Mouse (Mus musculus) neural tube, embryonic 11.5 days (tissue): ENCODE data around the gene Cerk. TPM values are rescaled to one million over a fixed set of nuclear protein-coding genes. Genes with fewer than 3 reads are reported as not detected.
A peak's percentile ranks its signal among the peaks of the same experiment; 100 is the strongest.
"Not testable (repeated sequence)": the region's sequence is repeated elsewhere in the genome, so short reads cannot be mapped to it uniquely, and the experiment has no call there.

Experiments used
- ATAC-seq: fragments of 200-750 bp; cut with Nextera tagmentation; 2 replicates; pipeline ENCODE4 v1.8.0; 2017; ENCODE audit warnings: moderate number of reproducible peaks, mild to moderate bottlenecking, moderate TSS enrichment, moderate library complexity; ENCODE audit not compliant: insufficient read depth, low FRiP score, low TSS enrichment
- DNase-seq: peaks from one replicate; pipeline ENCODE4 v3.0.0-alpha.2; 2015; ENCODE audit warnings: low spot score
- H3K27ac ChIP-seq: fragments of 300-500 bp; sonication (generic); 2 replicates; pipeline ENCODE4 v1.5.1; 2014; ENCODE audit warnings: low read depth, mild to moderate bottlenecking, low read length
- H3K27me3 ChIP-seq: fragments of 300-500 bp; sonication (generic); 2 replicates; pipeline ENCODE4 v1.6.1; 2014; ENCODE audit warnings: mild to moderate bottlenecking, low read length, mixed read lengths; ENCODE audit not compliant: control insufficient read depth, insufficient read depth
- H3K36me3 ChIP-seq: fragments of 300-500 bp; sonication (generic); 2 replicates; pipeline ENCODE4 v1.6.1; 2014; ENCODE audit warnings: mild to moderate bottlenecking, low read length, moderate library complexity, mixed read lengths; ENCODE audit not compliant: control insufficient read depth, insufficient read depth
- H3K4me1 ChIP-seq: fragments of 300-500 bp; sonication (generic); 2 replicates; pipeline ENCODE4 v1.6.1; 2014; ENCODE audit warnings: low read length, mixed read lengths; ENCODE audit not compliant: control insufficient read depth, insufficient read depth
- H3K4me2 ChIP-seq: fragments of 300-500 bp; sonication (generic); 2 replicates; pipeline ENCODE4 v1.6.1; 2014; ENCODE audit warnings: low read depth, mild to moderate bottlenecking, moderate library complexity
- H3K4me3 ChIP-seq: fragments of 300-500 bp; sonication (generic); 2 replicates; pipeline ENCODE4 v1.5.1; 2014; ENCODE audit warnings: low read depth, low read length
- H3K9ac ChIP-seq: fragments of 300-500 bp; sonication (generic); 2 replicates; pipeline ENCODE4 v1.6.1; 2014; ENCODE audit warnings: mild to moderate bottlenecking, low read length
- H3K9me3 ChIP-seq: fragments of 300-500 bp; sonication (generic); 2 replicates; pipeline ENCODE4 v1.6.1; 2016; ENCODE audit warnings: low read length; ENCODE audit not compliant: control insufficient read depth
- WGBS: fragments of 180-500 bp; shearing (Covaris S2); extraction: QIAGEN DNeasy Blood & Tissue Kit; methylation state at CpG from one replicate; pipeline ENCODE4 v1.1.7; 2014; 5-methylcytosine and 5-hydroxymethylcytosine counted together
- polyA plus RNA-seq: library from polyadenylated mRNA; unstranded; fragments of >200 nt; fragmentation: Nextera tagmentation; extraction: Ambion mirVana; gene quantifications from 2 replicates; pipeline ENCODE4 v1.2.1, GENCODE M21; 2014

Cerk gene
- polyA plus RNA-seq, 1 experiment from 2014 or later, result 26.8 TPM

GRCm38 (mm10) chr15:86097871-86098270, 88.1 kb downstream of the Cerk start:
- Histone ChIP-seq H3K4me2 (no peak overlapping the region), H3K9ac (no peak overlapping the region), H3K4me3 (no peak overlapping the region), H3K36me3 (no peaks in the 10 kb centered on the region), H3K27me3 (no peaks in the 10 kb centered on the region), H3K4me1 (no peaks in the 10 kb centered on the region), H3K27ac (no peak overlapping the region), H3K9me3 (no peaks in the 10 kb centered on the region)
- no peak for DNase-seq
- 54% methylated on average over 2 of the region's 2 CpGs for WGBS
- ATAC-seq, result no peak

DNA sequence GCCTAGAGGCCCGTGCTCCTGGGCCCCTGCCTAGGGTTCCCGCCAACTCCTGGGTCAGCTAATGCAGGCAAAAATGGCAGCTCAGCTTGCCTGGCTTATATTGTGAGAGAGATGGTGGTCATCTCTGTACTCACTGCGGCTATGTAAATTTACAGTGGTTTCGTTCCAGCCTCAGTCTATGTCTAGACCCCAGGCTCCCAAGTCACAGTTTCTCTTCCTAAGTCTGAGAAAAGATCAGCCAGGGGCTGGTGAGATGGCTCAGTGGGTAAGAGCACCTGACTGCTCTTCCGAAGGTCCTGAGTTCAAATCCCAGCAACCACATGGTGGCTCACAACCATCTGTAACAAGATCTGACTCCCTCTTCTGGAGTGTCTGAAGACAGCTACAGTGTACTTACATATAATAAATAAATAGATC, 89.3 kb downstream of the Cerk start:
- 96% methylated on average over 5 of the region's 5 CpGs for WGBS
- H3K36me3 ChIP-seq, ATAC-seq, H3K27ac ChIP-seq, H3K9me3 ChIP-seq, H3K4me3 ChIP-seq, H3K27me3 ChIP-seq, DNase-seq, H3K4me2 ChIP-seq, H3K4me1 ChIP-seq, H3K9ac ChIP-seq: not testable (repeated sequence)

DNA sequence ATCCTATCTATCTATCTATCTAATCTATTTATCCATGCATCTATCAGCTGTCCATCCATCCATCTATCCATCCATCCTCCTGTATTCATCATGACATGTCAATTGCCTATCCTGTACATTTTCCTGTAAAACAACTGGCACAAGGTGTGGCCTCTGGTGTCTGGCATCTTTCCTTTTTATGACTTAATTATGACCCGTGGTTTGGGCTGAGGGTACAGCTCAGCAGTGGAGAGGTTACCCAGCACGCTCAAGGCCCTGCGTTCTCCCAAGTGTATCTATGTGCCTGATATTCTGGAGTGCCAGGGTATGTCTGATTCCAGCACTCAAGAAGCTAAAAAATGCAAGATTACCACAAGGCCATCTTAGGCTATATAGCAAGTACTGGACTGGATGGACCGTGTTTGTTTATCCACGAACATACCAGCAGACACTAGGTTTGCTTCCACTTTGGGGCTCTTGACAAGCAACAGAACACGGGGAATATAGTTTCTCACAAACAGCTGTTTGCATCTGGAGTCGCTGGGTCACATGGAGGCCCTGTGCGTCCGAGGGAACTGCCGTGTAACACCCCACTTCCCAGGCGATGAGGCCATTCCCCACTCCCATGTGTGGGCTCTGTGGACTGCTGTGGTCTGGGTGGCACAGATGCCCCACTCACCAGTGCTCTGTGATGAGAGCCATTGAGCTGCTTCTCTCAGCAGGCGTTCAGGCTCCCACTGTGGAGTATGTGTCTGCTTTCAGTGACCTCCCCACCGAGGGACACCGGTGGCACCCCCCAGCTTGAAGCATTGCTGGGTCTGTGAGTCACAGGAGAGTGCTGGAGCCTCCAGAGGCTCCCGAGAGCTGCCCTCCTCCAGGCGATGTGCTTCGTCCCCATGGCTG, 90.0 kb downstream of the Cerk start:
- Histone ChIP-seq H3K27ac (no peak overlapping the region), H3K27me3 (no peaks in the 10 kb centered on the region), H3K9me3 (no peaks in the 10 kb centered on the region), H3K9ac (no peak overlapping the region), H3K4me1 (no peaks in the 10 kb centered on the region), H3K4me3 (no peak overlapping the region), H3K4me2 (no peak overlapping the region), H3K36me3 (no peaks in the 10 kb centered on the region)
- WGBS, result 90% methylated on average over 17 of the region's 17 CpGs
- DNase-seq, result no peak
- ATAC-seq, result no peak

DNA sequence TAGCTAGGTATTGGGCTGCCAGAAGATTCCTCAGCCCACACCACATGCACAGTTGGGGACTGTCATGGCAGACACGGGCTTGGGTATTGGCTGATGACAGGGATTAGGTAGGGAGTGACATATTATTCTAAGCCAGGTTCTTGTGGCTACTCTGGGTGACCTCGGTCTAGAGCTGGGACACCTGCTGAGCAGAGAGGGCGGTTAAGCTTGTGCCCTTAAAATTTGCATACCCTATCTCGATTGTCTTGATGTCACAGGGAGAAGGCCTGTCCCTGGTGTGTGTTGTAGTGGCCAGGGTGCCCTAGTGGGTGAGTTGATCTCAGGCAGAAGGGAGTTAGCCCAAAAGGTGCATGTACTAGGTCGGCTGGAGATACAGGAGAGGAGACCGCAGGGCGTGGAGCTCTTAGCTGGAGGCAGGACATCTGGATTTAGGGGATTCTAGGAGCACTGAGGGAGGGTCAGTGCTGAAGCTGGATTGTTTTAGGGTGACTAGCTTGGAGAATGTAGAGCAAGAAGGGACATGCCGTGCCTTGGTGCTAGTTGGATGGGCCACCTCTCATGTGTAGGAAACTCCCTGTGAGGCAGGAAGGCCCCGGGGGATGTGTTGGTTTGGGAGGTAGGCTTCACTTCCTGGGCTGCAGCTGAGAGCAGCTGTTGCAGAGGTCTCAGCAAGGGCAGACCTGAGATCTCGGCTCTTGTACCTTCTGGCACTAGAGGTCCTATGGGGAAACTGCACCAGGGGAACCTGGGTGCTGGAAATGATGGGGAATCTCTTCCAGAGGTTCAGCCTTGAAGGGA, 91.4 kb downstream of the Cerk start:
- Histone ChIP-seq H3K9me3 (no peaks in the 10 kb centered on the region), H3K9ac (no peak overlapping the region), H3K27me3 (no peaks in the 10 kb centered on the region), H3K36me3 (no peaks in the 10 kb centered on the region), H3K4me2 (no peak overlapping the region), H3K4me3 (no peak overlapping the region), H3K27ac (no peak overlapping the region), H3K4me1 (peaks cover 13% of the 10 kb centered on the region)
- 81% methylated on average over 10 of the region's 10 CpGs for WGBS
- ATAC-seq (no peak), DNase-seq (no peak)

DNA sequence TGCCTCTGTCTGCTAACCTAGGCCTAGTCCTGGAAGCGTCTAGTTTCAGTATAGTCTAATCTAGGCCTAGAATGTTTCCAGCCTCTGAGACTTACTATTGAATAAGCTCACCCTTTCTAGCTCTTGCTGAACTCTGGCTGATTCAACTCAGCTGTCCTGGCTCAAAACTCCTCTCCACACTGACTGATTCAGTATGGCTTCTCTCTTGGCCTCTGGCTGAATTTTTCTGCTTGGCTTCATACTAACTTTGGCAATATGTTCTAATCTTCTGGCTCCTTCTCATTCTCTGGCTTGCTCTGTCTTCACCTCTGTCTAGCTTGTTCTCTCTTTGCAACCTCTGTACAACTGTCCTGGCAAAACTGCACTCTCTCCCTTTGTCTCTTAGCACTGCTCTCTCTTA, 92.7 kb downstream of the Cerk start:
- no peak overlapping the region for H3K4me3 ChIP-seq
- H3K9ac ChIP-seq, result no peak overlapping the region
- DNase-seq (no peak), ATAC-seq (no peak)
- WGBS, result 100% methylated on average over 1 of the region's 1 CpGs
- H3K4me2 ChIP-seq, result no peak overlapping the region
- no peaks in the 10 kb centered on the region for H3K36me3 ChIP-seq
- peaks cover 16% of the 10 kb centered on the region for H3K4me1 ChIP-seq
- no peaks in the 10 kb centered on the region for H3K27me3 ChIP-seq
- H3K27ac ChIP-seq, result no peak overlapping the region
- H3K9me3 ChIP-seq, result no peaks in the 10 kb centered on the region

DNA sequence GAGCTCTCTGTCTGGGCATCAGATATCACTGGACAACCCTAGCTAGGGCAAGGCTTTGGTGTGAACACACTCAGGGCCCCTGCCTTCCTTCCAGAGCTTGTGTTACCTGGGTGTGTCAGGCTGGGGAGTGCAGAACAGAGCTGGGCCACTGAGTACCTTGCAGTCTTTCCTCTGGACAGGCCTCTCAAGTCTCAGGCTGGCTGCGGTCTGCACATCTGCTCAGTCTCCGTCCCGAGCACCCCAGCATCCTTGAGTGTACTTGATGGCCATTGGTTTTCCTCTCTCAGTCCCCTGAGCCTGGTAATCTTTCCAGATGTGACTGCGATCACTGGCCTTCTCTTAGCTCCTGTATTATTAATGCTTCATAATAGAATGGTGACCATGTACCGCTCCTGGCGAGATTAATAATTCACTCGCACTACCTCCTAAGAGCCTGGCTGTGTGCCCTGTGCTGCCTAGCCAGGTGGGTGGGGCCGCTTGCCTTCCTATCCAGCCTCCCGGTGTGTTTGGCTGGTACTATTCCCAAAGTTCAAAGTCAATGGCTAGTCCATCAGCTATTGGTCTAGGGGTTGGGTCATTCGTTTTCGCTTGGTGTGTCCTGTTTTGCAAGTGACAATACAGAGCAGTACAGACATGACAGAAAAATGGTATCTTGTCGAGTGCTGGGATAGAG, 93.8 kb downstream of the Cerk start:
- Histone ChIP-seq H3K4me3 (no peak overlapping the region), H3K27me3 (no peaks in the 10 kb centered on the region), H3K4me1 (peaks cover 21% of the 10 kb centered on the region), H3K9ac (no peak overlapping the region), H3K36me3 (no peaks in the 10 kb centered on the region), H3K9me3 (no peaks in the 10 kb centered on the region), H3K4me2 (no peak overlapping the region), H3K27ac (no peak overlapping the region)
- DNase-seq, result no peak
- 93% methylated on average over 12 of the region's 12 CpGs for WGBS
- no peak for ATAC-seq

- Histone ChIP-seq H3K4me1 (peaks cover 29% of the 10 kb centered on the region), H3K27ac (no peak overlapping the region), H3K9ac (no peak overlapping the region), H3K36me3 (no peaks in the 10 kb centered on the region), H3K27me3 (no peaks in the 10 kb centered on the region), H3K4me3 (no peak overlapping the region), H3K4me2 (no peak overlapping the region), H3K9me3 (no peaks in the 10 kb centered on the region)
- DNase-seq (no peak), ATAC-seq (no peak)
- 92% methylated on average over 23 of the region's 23 CpGs for WGBS
Observed at GRCm38 (mm10) chr15:86091201-86091997, 94.5 kb downstream of the Cerk start.

DNA sequence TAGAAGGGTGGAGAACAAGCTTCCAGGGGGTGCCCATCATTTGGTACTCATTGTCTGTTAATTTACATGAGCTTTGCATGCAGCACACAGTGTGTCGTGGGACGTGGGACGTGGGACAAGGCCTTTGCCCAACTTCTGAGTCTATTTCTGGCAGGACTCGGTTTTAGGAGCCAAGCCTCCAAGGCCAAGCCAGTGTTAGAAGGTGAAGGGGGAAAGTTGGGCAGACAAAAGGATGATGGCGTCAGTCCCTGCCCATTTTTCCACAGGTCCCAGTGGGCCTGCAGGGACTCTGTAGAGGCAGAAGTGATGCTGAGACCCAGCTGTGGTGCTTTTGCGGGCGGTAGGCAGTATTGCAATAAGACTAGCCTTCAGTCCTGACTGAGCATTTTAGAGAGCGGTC, 95.4 kb downstream of the Cerk start:
- peak overlapping the region; percentile 64 for H3K27ac ChIP-seq

More for the DNA sequence above, 95.4 kb downstream of the Cerk start:
- ATAC-seq, result no peak
- Histone ChIP-seq H3K36me3 (no peaks in the 10 kb centered on the region), H3K9me3 (no peaks in the 10 kb centered on the region), H3K4me2 (no peak overlapping the region), H3K27me3 (no peaks in the 10 kb centered on the region), H3K9ac (no peak overlapping the region), H3K4me3 (no peak overlapping the region), H3K4me1 (peaks cover 35% of the 10 kb centered on the region)
- 85% methylated on average over 8 of the region's 8 CpGs for WGBS
- DNase-seq, result no peak
